In genomic region chr9:44645924-44646323, GRCm38 (mm10) we compare ENCODE assay signal across 9 mouse cellular contexts. TPM values are rescaled to one million over a fixed set of nuclear protein-coding genes. Genes with fewer than 3 reads are reported as not detected.
DNase-seq lines count a peak whose midpoint lies in the region; ATAC-seq lines count a peak whose summit lies in the region.
"Had no signal": no experiment of that assay in that cellular context is flagged by ENCODE, and none has a peak within 500 bp of the region (broad histone marks: within the 10 kb centered on the region; RNA-seq: fewer than 3 reads in every experiment).

No protein-coding gene starts in this region.

- no peaks in the 10 kb centered on the region for H3K27me3 ChIP-seq in intestine, embryonic 16.5 days (replicated peaks; ENCODE audit: control insufficient read depth, insufficient read depth, low read length)
- H3K27me3 ChIP-seq in intestine, embryonic 15.5 days (replicated peaks), result no peaks in the 10 kb centered on the region

- WGBS in intestine, embryonic 16.5 days, result 62% methylated on average over 15 of the region's 15 CpGs
- 64% methylated on average over 15 of the region's 15 CpGs for WGBS in intestine, embryonic 15.5 days

- no peaks in the 10 kb centered on the region for H3K36me3 ChIP-seq in intestine, embryonic 16.5 days (ENCODE audit: control insufficient read depth, insufficient read depth, low read length)
- H3K36me3 ChIP-seq in intestine, embryonic 15.5 days, result no peaks in the 10 kb centered on the region

- ATAC-seq in intestine, embryonic 16.5 days, result no peak
- ATAC-seq in intestine, embryonic 15.5 days, result no peak
- peak; percentile 86 for ATAC-seq in hematopoietic stem cell, adult 5-6 weeks (replicated peaks in 1 of 2; ENCODE audit: insufficient read depth in 1 of 2, low FRiP score in 2 of 2, low TSS enrichment in 1 of 2, low read depth in 1 of 2, poor library complexity in 2 of 2, severe bottlenecking in 2 of 2)
- peak; percentile 92 for ATAC-seq in megakaryocyte progenitor cell, adult 5-6 weeks (replicated peaks; ENCODE audit: poor library complexity)

- DNase-seq in thymus, postnatal 36 days, result peak; percentile 75 to 85
- no peak for DNase-seq in retina, postnatal 1 day
- DNase-seq in adrenal gland, adult 8-10 months, result no peak
- no peak for DNase-seq in layer of hippocampus, postnatal 14 days (ENCODE audit: low spot score in 2 of 2)

- no peak overlapping the region for H3K4me3 ChIP-seq in intestine, embryonic 16.5 days (ENCODE audit: low read length)
- no peak overlapping the region for H3K4me3 ChIP-seq in intestine, embryonic 15.5 days (replicated peaks)
- H3K4me3 ChIP-seq: myocyte had no signal

- H3K4me1 ChIP-seq in intestine, embryonic 16.5 days (ENCODE audit: control insufficient read depth, insufficient read depth, low read length), result peaks cover 3% of the 10 kb centered on the region; the same call in 1 of the 2 replicates
- H3K4me1 ChIP-seq in intestine, embryonic 15.5 days (replicated peaks), result no peaks in the 10 kb centered on the region

- no peaks in the 10 kb centered on the region for H3K9me3 ChIP-seq in intestine, embryonic 16.5 days (ENCODE audit: control insufficient read depth, low read length)
- H3K9me3 ChIP-seq in intestine, embryonic 15.5 days, result no peaks in the 10 kb centered on the region

- no peak overlapping the region for H3K27ac ChIP-seq in intestine, embryonic 16.5 days (ENCODE audit: low read length)
- H3K27ac ChIP-seq in intestine, embryonic 15.5 days, result no peak overlapping the region

- H3K4me2 ChIP-seq in intestine, embryonic 16.5 days (ENCODE audit: low read depth, low read length), result no peak overlapping the region
- H3K4me2 ChIP-seq in intestine, embryonic 15.5 days (replicated peaks), result no peak overlapping the region

- 0 out of 2 replicates have a peak overlapping the region, but pooled peaks have one; percentile 6 for H3K9ac ChIP-seq in intestine, embryonic 16.5 days (ENCODE audit: low read depth, low read length)
- H3K9ac ChIP-seq in intestine, embryonic 15.5 days, result no peak overlapping the region

RNA-seq across cellular contexts. Expression of gene Treh, which starts 27.1 kb away (rescaled TPM):
- 0.09 and 0.16 TPM in 2 replicates for polyA plus RNA-seq in intestine, embryonic 16.5 days (2015; fragmentation: Nextera tagmentation; extraction: Ambion mirVana)
- polyA plus RNA-seq in intestine, embryonic 15.5 days (2015; fragmentation: Nextera tagmentation; extraction: Ambion mirVana), result not detected in 2 replicates
- not detected in 2 replicates for total RNA-seq in hematopoietic stem cell, adult 5-6 weeks (2017)
- total RNA-seq in megakaryocyte progenitor cell, adult 5-6 weeks (2015), result not detected in 2 replicates
- total RNA-seq in megakaryocyte progenitor cell, adult 5-6 weeks (2017), result not detected in 2 replicates
- total RNA-seq in adrenal gland, adult 8-10 months (2022), result not detected
- total RNA-seq in layer of hippocampus, postnatal 14 days (2021), result not detected

RNA-seq across cellular contexts. Expression of gene Ddx6, which starts 41.2 kb away (rescaled TPM):
- 8.1 and 9.8 TPM in 2 replicates for polyA plus RNA-seq in intestine, embryonic 16.5 days (2015; fragmentation: Nextera tagmentation; extraction: Ambion mirVana)
- polyA plus RNA-seq in intestine, embryonic 15.5 days (2015; fragmentation: Nextera tagmentation; extraction: Ambion mirVana), result 14.6 and 14.7 TPM in 2 replicates
- 131 and 147 TPM in 2 replicates for total RNA-seq in hematopoietic stem cell, adult 5-6 weeks (2017)
- 65.0 and 65.9 TPM in 2 replicates for total RNA-seq in megakaryocyte progenitor cell, adult 5-6 weeks (2015)
- total RNA-seq in megakaryocyte progenitor cell, adult 5-6 weeks (2017), result 66.6 and 74.4 TPM in 2 replicates
- total RNA-seq in adrenal gland, adult 8-10 months (2022), result 100 to 1,000 TPM; 142 to 160 (median 152) TPM
- total RNA-seq in layer of hippocampus, postnatal 14 days (2021), result 100 to 1,000 TPM; 107 TPM

Comparison
In these comparisons a context has a peak if more than half of its experiments do, and no peak if none do; other contexts are left out.
1. ATAC-seq: peak in hematopoietic stem cell, adult 5-6 weeks (2 of 2) and megakaryocyte progenitor cell, adult 5-6 weeks (single experiment); none in intestine, embryonic 16.5 days (single experiment) and intestine, embryonic 15.5 days (single experiment).
2. DNase-seq: peak in thymus, postnatal 36 days (2 of 2); none in retina, postnatal 1 day (single experiment), adrenal gland, adult 8-10 months (single experiment) and layer of hippocampus, postnatal 14 days (0 of 2).